Mouse (Mus musculus): ENCODE data around the gene Atp1b2. TPM values are rescaled to one million over a fixed set of nuclear protein-coding genes. Genes with fewer than 3 reads are reported as not detected.
"Not testable (repeated sequence)": the region's sequence is repeated elsewhere in the genome, so short reads cannot be mapped to it uniquely, and the experiment has no call there.

Atp1b2 gene
- polyA plus RNA-seq, 1 experiment = 40.5 TPM

DNA sequence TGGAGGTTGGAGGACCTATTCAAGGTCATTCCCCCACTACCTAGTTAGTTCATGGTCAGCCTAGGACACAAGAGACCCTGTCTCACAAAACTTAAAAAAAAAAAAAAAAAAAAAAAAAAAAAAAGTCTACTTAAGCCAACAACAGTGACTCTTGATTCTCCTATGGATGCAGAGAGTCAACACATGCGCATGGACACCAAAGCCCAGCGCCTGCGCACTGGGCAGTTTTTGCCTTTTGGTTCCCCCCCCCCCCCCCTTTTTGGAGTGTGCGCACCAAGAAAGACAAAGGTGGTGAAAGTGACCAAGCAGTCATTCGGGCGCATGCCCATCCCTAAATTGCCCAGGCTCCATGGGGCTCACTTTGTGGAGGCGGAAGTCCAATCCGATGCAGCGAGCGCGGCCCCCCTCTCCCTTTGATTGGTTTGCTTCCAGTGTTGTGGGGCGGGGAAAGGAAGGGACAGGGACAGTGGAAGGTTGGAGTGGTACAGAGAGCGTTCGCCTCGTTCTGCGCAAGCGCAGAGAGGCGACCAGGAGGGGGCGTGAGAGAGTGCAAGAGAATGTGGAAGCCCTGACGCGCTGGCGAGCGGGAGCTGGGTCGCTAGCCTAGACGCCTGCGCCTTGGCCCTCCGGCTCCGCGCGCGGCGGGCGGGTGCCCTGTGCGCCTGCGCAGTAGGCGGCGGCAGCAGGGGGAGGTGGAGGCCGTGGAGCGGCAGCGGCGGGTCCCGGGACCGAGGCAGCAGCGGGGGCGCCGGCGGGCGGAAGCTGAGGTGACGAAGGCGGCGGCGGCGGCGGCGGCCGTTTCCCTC lies 26.7 kb upstream of the Atp1b2 start, which contains the start of gene Fxr2:
Gene Fxr2 (plus strand): TSS at position 707 of the 806 bp plus-strand sequence.
- Histone ChIP-seq H3K4me3 (ENCODE audit: control insufficient read depth, low read depth, low read length) (peak within 1 kb of the TSS; percentile 97), H3K4me1 (ENCODE audit: control insufficient read depth, insufficient read depth, low read length) (peaks cover 2% of the 10 kb centered on the region), H3K36me3 (ENCODE audit: control insufficient read depth, insufficient read depth, low read length) (no peaks in the 10 kb centered on the region), H3K27me3 (ENCODE audit: control insufficient read depth, insufficient read depth, low read length) (no peaks in the 10 kb centered on the region), H3K27ac (ENCODE audit: control insufficient read depth, insufficient read depth, low read depth, low read length) (peak within 1 kb of the TSS; percentile 91)
- peak; percentile 83 for TF ChIP-seq POLR2A (IDR thresholded peaks at IDR 0.05; ENCODE audit: control insufficient read depth, low read depth, low read length)
- peak; percentile 81; the same call in 1 of the 2 replicates for TF ChIP-seq CTCF (IDR thresholded peaks at IDR 0.05; ENCODE audit: control insufficient read depth, insufficient read depth, insufficient replicate concordance, low read depth, low read length)

DNA sequence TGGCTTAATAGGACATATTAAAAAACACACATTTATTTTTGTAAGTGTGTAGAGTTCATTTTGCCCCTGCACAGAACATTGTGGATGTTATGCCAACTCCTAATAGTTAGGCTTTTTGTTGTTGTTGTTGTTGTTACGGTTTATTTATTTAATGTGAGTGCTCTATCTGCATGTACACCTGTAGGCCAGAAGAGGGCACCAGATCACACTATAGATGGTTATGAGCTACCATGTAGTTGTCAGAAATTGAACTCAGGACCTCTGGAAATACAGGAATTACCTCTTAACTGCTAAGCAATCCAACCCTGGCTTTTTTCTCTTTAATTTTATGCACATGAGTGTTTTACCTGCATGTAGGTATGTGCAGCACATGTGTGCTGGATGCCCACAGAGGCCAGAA lies 24.1 kb upstream of the Atp1b2 start:
- Histone ChIP-seq H3K27me3 (ENCODE audit: control insufficient read depth, insufficient read depth, low read length) (no peaks in the 10 kb centered on the region), H3K4me1 (ENCODE audit: control insufficient read depth, insufficient read depth, low read length) (peaks cover 2% of the 10 kb centered on the region), H3K27ac (ENCODE audit: control insufficient read depth, insufficient read depth, low read depth, low read length) (no peak overlapping the region), H3K36me3 (ENCODE audit: control insufficient read depth, insufficient read depth, low read length) (no peaks in the 10 kb centered on the region), H3K4me3 (ENCODE audit: control insufficient read depth, low read depth, low read length) (no peak overlapping the region)
- TF ChIP-seq POLR2A (IDR thresholded peaks at IDR 0.05; ENCODE audit: control insufficient read depth, low read depth, low read length) (no peak), CTCF (IDR thresholded peaks at IDR 0.05; ENCODE audit: control insufficient read depth, insufficient read depth, insufficient replicate concordance, low read depth, low read length) (no peak)

DNA sequence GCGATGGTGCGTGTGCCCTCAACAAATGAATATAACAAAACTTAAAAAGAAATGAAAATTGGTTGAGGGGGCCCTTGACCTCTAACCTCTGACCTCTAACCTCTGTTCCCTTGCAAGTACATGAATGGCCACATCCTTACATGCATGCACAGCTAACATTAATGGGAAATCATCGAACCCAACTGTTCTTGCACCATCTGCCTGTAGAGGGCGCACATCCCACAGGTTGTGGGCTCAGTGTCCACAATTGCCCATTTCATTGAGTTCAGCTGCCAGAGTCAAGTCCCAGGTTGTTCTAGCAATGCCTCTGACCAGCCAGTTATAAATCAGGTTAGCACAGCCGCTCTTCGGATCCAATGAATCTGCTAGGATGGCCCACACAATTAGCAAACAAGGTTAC lies 22.5 kb upstream of the Atp1b2 start:
- Histone ChIP-seq H3K36me3 (ENCODE audit: control insufficient read depth, insufficient read depth, low read length) (no peaks in the 10 kb centered on the region), H3K27me3 (ENCODE audit: control insufficient read depth, insufficient read depth, low read length) (no peaks in the 10 kb centered on the region), H3K27ac (ENCODE audit: control insufficient read depth, insufficient read depth, low read depth, low read length) (no peak overlapping the region), H3K4me1 (ENCODE audit: control insufficient read depth, insufficient read depth, low read length) (peaks cover under 1% of the 10 kb centered on the region), H3K4me3 (ENCODE audit: control insufficient read depth, low read depth, low read length) (no peak overlapping the region)
- TF ChIP-seq POLR2A (IDR thresholded peaks at IDR 0.05; ENCODE audit: control insufficient read depth, low read depth, low read length) (no peak), CTCF (IDR thresholded peaks at IDR 0.05; ENCODE audit: control insufficient read depth, insufficient read depth, insufficient replicate concordance, low read depth, low read length) (peak; percentile 95; the same call in 1 of the 2 replicates)

- not testable (repeated sequence) for H3K4me3 ChIP-seq (ENCODE audit: control insufficient read depth, low read depth, low read length); H3K27ac ChIP-seq (ENCODE audit: control insufficient read depth, insufficient read depth, low read depth, low read length); H3K27me3 ChIP-seq (ENCODE audit: control insufficient read depth, insufficient read depth, low read length); H3K36me3 ChIP-seq (ENCODE audit: control insufficient read depth, insufficient read depth, low read length)
- H3K4me1 ChIP-seq (ENCODE audit: control insufficient read depth, insufficient read depth, low read length) = peaks cover 16% of the 10 kb centered on the region
Measured at GRCm38 (mm10) chr11:69624339-69624738, 18.6 kb upstream of the Atp1b2 start.

GRCm38 (mm10) chr11:69623006-69623405 lies 17.3 kb upstream of the Atp1b2 start:
- peak overlapping the region; percentile 88; the same call in 1 of the 2 replicates for H3K4me3 ChIP-seq (ENCODE audit: control insufficient read depth, low read depth, low read length)
- TF ChIP-seq POLR2A (IDR thresholded peaks at IDR 0.05; ENCODE audit: control insufficient read depth, low read depth, low read length) (no peak), CTCF (IDR thresholded peaks at IDR 0.05; ENCODE audit: control insufficient read depth, insufficient read depth, insufficient replicate concordance, low read depth, low read length) (no peak)

GRCm38 (mm10) chr11:69622406-69622805 lies 16.7 kb upstream of the Atp1b2 start:
- H3K4me1 ChIP-seq (ENCODE audit: control insufficient read depth, insufficient read depth, low read length) = peaks cover 16% of the 10 kb centered on the region
- H3K4me3 ChIP-seq (ENCODE audit: control insufficient read depth, low read depth, low read length) = peak overlapping the region; percentile 88
- peak overlapping the region; percentile 84 for H3K27ac ChIP-seq (ENCODE audit: control insufficient read depth, insufficient read depth, low read depth, low read length)
- no peaks in the 10 kb centered on the region for H3K27me3 ChIP-seq (ENCODE audit: control insufficient read depth, insufficient read depth, low read length)
- no peak for TF ChIP-seq POLR2A (IDR thresholded peaks at IDR 0.05; ENCODE audit: control insufficient read depth, low read depth, low read length)
- TF ChIP-seq CTCF (IDR thresholded peaks at IDR 0.05; ENCODE audit: control insufficient read depth, insufficient read depth, insufficient replicate concordance, low read depth, low read length) = no peak
- no peaks in the 10 kb centered on the region for H3K36me3 ChIP-seq (ENCODE audit: control insufficient read depth, insufficient read depth, low read length)

More at GRCm38 (mm10) chr11:69623006-69623405, 17.3 kb upstream of the Atp1b2 start:
- H3K36me3 ChIP-seq (ENCODE audit: control insufficient read depth, insufficient read depth, low read length) = no peaks in the 10 kb centered on the region
- peak overlapping the region; percentile 84 for H3K27ac ChIP-seq (ENCODE audit: control insufficient read depth, insufficient read depth, low read depth, low read length)
- no peaks in the 10 kb centered on the region for H3K27me3 ChIP-seq (ENCODE audit: control insufficient read depth, insufficient read depth, low read length)
- peaks cover 16% of the 10 kb centered on the region for H3K4me1 ChIP-seq (ENCODE audit: control insufficient read depth, insufficient read depth, low read length)

DNA sequence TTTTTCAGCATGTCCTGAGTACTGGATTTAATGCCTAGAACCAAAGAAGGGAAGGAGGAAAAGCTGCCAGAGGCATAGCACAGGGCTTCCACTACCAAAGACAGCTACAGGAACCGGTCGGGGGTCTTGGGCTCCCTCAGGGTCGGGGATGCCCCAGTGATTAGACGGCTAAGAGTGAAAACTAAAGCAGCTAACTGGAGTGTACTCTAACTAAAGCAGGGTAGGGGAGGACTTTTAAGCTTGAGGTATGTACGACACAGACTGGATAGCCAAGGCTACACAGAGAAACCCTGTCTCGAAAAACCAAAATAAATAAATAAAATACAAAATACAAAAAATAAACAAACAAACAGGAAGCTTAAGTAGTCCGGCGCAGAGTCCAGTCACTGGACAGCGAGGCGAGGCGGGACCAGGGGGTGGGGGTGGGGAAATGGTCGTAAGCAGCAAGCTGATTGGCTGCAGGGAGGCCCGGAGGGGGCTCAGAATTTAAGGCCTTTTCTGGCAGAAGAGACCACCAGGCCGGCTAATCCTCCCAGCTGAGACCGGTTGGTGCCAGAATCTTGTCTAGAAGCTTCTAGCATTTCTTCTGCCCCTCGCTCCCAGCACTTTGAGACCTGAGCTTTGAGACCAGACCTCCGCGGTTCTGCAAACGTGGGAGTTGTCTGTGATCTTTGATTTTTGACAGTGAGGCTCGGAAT lies 16.0 kb upstream of the Atp1b2 start, which contains the start of gene Sat2:
Gene Sat2 (plus strand): TSS at position 454 of the 698 bp plus-strand sequence.
- Histone ChIP-seq H3K36me3 (ENCODE audit: control insufficient read depth, insufficient read depth, low read length) (no peaks in the 10 kb centered on the region), H3K4me3 (ENCODE audit: control insufficient read depth, low read depth, low read length) (peak within 1 kb of the TSS; percentile 88), H3K27ac (ENCODE audit: control insufficient read depth, insufficient read depth, low read depth, low read length) (peak within 1 kb of the TSS; percentile 84), H3K4me1 (ENCODE audit: control insufficient read depth, insufficient read depth, low read length) (peaks cover 16% of the 10 kb centered on the region), H3K27me3 (ENCODE audit: control insufficient read depth, insufficient read depth, low read length) (no peaks in the 10 kb centered on the region)
- TF ChIP-seq POLR2A (IDR thresholded peaks at IDR 0.05; ENCODE audit: control insufficient read depth, low read depth, low read length) (0 out of 2 replicates have a peak, but pooled peaks have one; percentile 19), CTCF (IDR thresholded peaks at IDR 0.05; ENCODE audit: control insufficient read depth, insufficient read depth, insufficient replicate concordance, low read depth, low read length) (no peak)

Measured in testis, adult 2 months (tissue).